Mouse (Mus musculus): Measurements from ENCODE around the gene Armt1.

The Armt1 gene

GRCm38 (mm10) chr10:4435416-4435815 lies 3.1 kb downstream of the Armt1 start:
- no peak for DNase-seq

GRCm38 (mm10) chr10:4456409-4456808 lies 24.1 kb downstream of the Armt1 start:
- no peak for DNase-seq

- DNase-seq: no peak
Measured at GRCm38 (mm10) chr10:4460201-4460600, 27.9 kb downstream of the Armt1 start.

GRCm38 (mm10) chr10:4465799-4466198 lies 33.5 kb downstream of the Armt1 start:
- DNase-seq: no peak

GRCm38 (mm10) chr10:4469406-4469805 lies 37.1 kb downstream of the Armt1 start:
- DNase-seq: no peak

- DNase-seq: no peak
Measured at GRCm38 (mm10) chr10:4473591-4473993, 41.3 kb downstream of the Armt1 start.

- DNase-seq: no peak
Measured at GRCm38 (mm10) chr10:4475431-4475830, 43.2 kb downstream of the Armt1 start.

GRCm38 (mm10) chr10:4476604-4477003 lies 44.3 kb downstream of the Armt1 start:
- no peak for DNase-seq

GRCm38 (mm10) chr10:4480929-4481328 lies 48.7 kb downstream of the Armt1 start:
- no peak for DNase-seq

- DNase-seq: no peak
Measured at GRCm38 (mm10) chr10:4481695-4482094, 49.4 kb downstream of the Armt1 start.

GRCm38 (mm10) chr10:4482355-4482754 lies 50.1 kb downstream of the Armt1 start, which contains the start of gene Ccdc170:
Ccdc170 (plus strand) TSS chr10:4482502.
- no peak for DNase-seq

GRCm38 (mm10) chr10:4483848-4484247 lies 51.6 kb downstream of the Armt1 start:
- DNase-seq: no peak

GRCm38 (mm10) chr10:4484986-4485385 lies 52.7 kb downstream of the Armt1 start:
- DNase-seq: no peak

- no peak for DNase-seq
Measured at GRCm38 (mm10) chr10:4489865-4490264, 57.6 kb downstream of the Armt1 start.

- DNase-seq: no peak
Measured at GRCm38 (mm10) chr10:4491281-4491680, 59.0 kb downstream of the Armt1 start.

GRCm38 (mm10) chr10:4492045-4492444 lies 59.8 kb downstream of the Armt1 start:
- DNase-seq: no peak

- no peak for DNase-seq
Measured at GRCm38 (mm10) chr10:4492909-4493308, 60.6 kb downstream of the Armt1 start.

- DNase-seq: no peak
Measured at GRCm38 (mm10) chr10:4503251-4503650, 71.0 kb downstream of the Armt1 start.
